Mouse (Mus musculus) G1E (cell line): Measurements from ENCODE around the gene Tacc2.

Experiments
- CTCF ChIP-seq: IDR thresholded peaks from 2 replicates; pipeline ENCODE4 v1.5.1; 2012; ENCODE audit warnings: low read depth, low read length, inconsistent platforms, mixed read lengths
- GATA1 ChIP-seq: IDR thresholded peaks from 2 replicates; pipeline ENCODE4 v1.6.1; 2012; ENCODE audit warnings: borderline replicate concordance, low read length, inconsistent platforms, mixed read lengths

- TF ChIP-seq CTCF (no peak), GATA1 (no peak)
Observed at GRCm38 (mm10) chr7:130800681-130801080, 223.4 kb downstream of the Tacc2 start.
